Mouse (Mus musculus): Measurements from ENCODE around the gene Zscan29.
"Not testable (repeated sequence)": the region's sequence is repeated elsewhere in the genome, so short reads cannot be mapped to it uniquely, and the experiment has no call there.

Gene Zscan29

DNA sequence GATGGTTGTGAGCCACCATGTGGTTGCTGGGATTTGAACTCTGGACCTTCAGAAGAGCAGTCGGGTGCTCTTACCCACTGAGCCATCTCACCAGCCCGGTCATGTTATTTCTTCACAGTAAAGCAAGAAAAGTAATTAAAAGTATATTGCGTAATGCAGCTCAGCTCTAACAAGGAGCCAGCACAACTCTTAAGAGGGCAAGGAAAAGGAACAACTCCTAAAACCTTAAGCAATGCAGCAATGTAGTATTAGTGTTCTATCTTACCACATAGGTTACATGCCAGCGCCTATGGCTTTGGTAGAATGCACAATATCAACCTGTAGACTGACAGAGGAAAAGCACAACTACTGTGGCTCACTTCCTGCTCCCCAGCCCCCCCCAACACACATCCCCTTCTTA lies 33.6 kb downstream of the Zscan29 start:
- in situ Hi-C loops (cut with MboI, MseI) = no loop called here

DNA sequence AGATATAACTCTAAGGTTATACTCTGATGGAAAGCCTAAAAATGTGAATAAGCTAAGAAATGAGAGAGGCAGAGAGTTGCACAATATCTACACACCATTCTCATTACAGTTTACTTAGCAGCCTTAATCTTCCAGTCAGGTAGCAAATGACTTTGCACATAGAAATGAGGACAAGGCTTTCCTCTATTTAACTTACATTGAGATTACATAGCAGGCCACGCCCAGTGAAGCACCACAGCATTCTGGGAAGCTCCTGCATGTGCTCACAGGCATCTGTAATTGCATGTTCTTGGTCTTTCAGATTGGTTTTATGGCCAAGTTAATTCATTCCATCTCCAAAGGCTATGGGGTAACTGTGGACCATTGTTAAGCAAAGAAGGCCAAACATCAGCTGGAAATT lies 38.1 kb downstream of the Zscan29 start:
- in situ Hi-C loops (cut with MboI, MseI) = no loop called here

DNA sequence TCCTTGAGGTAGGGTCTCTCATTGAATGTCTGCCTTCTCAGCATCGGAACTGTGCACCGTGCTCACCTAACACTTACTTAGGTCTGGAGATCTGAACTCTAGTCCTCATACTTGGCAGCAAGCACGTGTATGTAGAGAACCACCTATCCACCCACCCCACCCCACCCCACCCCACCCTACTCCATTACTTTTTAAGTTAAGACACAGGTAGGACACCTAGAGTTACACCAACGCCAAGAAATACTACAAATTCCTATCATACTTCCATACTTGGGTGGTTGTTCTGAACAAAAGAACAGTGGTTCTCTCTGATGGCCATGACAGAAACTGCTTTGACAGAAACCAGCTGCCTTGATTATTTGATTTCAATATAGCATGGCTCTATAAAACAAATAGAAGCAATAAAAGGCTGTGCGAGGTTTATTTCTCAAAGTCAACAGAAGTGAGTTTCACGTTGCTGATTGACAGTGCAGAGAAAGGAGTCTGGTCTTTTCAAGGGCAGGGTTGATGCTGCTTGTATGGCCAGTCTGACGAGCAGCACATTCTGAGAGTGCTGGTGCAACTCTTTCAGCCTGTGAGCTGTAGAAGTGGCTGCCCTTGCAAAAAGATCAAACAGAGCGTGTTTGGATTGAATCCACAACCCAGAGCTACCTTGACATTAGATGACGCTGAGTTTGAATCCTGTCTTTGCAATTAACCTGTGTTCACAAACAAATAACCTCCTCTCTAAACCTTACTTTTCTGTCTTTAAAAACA lies 41.9 kb downstream of the Zscan29 start:
- in situ Hi-C loops (cut with MboI, MseI) = no loop called here

DNA sequence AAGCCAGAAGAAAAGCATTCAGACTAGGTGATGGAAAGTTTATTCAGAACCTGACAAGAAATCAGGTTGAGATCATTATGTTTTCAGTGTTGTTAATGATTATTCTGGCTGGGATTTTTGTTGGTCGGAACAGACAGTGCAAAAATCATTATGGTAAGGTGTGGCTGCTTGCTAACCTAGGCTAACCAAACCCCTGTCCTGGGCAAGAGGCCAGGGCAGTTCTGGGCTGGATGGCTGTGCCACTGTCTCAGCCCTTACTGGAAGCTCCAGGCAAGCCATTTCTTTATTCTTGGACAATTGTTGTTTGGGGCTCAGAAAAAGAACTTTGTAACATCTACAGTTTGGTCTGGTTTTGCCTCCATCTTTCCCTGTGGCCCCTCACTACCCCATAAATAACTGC lies 43.4 kb downstream of the Zscan29 start:
- in situ Hi-C loops (cut with MboI, MseI) = no loop called here

DNA sequence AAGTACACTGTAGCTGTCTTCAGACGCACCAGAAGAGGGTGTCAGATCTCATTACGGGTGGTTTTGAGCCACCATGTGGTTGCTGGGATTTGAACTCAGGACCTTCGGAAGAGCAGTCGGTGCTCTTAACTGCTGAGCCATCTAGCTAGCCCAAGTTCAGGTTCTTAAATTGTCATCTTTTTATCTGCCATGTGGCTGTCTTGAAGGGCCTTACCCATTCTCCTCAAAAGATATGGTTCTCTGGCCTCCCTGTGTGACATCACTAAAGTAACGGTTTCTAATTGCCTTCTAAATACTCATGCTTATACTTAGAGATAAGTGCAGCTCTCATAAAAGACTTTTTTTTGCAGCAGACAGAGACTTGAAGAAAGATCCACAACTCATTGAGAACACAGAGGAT lies 44.6 kb downstream of the Zscan29 start:
- in situ Hi-C loops (cut with MboI, MseI) = not testable (repeated sequence)

DNA sequence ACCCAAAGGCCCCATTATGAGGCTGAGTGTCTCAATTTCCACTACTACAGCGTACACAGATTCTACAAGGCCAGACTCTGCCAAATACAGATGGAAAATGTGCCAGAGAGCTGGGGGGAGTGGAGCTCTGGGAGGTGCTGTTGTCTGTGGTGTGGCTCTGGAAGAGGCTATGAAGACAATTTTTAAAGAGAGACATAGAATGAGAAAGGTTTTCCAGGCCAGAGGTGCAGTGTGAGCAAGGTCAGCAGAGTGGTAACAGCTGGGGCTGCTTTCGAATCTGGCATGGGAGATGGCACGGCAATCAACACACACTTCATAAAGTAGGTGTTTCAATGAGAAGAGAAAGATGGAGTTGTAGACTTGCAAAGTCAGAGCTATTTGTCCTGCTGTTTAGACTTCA lies 51.7 kb downstream of the Zscan29 start:
- in situ Hi-C loops (cut with MboI, MseI) = no loop called here

DNA sequence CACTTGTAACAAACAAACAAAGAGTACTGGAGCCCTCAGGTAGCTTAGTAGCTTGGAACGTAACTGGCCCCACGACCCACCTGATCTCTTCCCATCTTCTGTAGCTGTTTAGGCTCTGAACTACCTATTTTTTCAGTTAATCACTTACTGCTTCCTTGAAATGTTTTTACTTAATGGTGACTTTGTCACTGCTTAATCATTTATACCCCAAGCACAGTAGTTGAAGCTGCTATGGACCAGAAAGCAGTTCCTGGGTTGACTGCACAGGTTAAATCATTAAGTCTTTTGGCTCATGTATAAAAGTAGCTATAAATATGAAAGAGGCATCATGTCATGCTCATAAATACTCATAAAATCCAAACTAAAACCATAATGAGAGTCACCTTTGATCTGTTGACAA lies 55.5 kb downstream of the Zscan29 start:
- in situ Hi-C loops (cut with MboI, MseI) = no loop called here

DNA sequence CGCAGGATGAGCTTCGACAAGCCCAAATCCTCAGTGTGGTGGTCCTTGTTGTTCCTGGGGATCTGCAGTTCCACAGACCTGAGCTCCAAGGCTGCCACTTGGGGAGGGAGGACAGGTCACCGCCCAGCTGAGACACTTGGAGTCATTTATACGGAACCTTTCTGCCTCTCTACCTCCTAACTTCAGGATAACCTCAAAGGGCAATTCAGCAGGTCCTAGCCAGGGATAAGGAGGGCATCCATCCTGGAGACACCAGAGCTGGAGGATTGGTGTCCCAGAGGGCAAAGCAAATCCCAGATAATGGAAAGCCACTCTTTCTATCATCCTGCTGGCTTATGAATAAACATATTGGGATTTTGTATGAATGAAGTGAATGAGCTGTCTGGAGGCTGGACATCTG lies 61.2 kb downstream of the Zscan29 start, which contains the start of gene Tgm7:
Tgm7 (minus strand) TSS at position 101 of the 400 bp plus-strand sequence.
- in situ Hi-C loops (cut with MboI, MseI) = no loop called here
